Mouse (Mus musculus) T-helper 1 cell (primary cell): ENCODE results near the gene Peli1.

Experiments
- in situ Hi-C: fragments of 300-600 bp; cut with MboI, MseI; formaldehyde crosslinking; loops from one replicate; pipeline ENCODE4 v1.15.1; 2025; ENCODE audit warnings: high pct_unique_total_duplicates

Gene Peli1

GRCm38 (mm10) chr11:21091067-21091427 lies at the start of gene Peli1:
Gene Peli1 (plus strand): TSS chr11:21091291.
- in situ Hi-C loops = loop anchor here (5.0 kb wide), 1 partner anchor 81 kb away; no protein-coding TSS in a partner anchor

GRCm38 (mm10) chr11:21042590-21042989 lies 48.5 kb upstream of the Peli1 start:
- in situ Hi-C loops = no loop called here

GRCm38 (mm10) chr11:21046188-21046587 lies 44.9 kb upstream of the Peli1 start:
- in situ Hi-C loops = no loop called here

DNA sequence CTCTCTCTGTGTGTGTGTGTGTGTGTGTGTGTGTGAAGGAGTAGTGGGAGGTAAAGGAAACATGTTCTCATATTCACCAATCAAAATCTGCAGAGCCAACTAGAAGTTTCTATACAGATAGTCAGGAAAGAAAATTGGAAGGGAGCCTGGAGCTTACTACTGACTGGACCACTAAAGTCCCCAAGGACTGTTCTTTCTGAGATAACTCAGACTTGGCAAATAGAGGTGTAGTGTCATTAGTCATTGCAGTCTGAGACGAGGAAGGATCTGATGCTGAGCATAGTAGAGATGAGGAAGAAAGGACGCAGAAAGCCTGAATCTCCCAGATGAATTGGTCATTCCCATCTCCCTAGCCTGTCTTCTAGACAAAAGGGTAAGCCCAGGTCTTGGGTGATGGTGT lies 43.2 kb upstream of the Peli1 start:
- in situ Hi-C loops = no loop called here

DNA sequence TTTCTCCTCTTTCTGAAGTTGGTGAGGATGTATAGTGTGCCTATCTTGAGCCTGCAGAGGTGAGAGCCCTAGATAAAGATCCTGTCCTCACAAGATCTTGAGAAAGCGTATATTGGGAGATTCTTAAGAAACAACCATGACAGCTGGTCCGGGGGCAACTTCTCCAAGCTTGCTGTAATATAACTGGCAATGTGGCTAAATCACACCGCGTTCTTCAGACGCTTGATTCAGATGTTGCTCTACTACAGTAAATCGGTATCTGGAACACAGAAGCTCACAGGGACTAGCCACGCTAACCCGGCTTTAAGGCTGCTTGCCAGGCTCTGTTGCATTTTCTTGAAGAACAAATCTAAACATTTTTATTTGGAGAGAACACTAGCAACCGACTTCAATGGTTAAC lies 39.4 kb upstream of the Peli1 start:
- in situ Hi-C loops = no loop called here

GRCm38 (mm10) chr11:21054587-21054986 lies 36.5 kb upstream of the Peli1 start:
- in situ Hi-C loops = no loop called here

- in situ Hi-C loops = no loop called here
These were observed 34.8 kb upstream of the Peli1 start for GRCm38 (mm10) chr11:21056109-21056850.

DNA sequence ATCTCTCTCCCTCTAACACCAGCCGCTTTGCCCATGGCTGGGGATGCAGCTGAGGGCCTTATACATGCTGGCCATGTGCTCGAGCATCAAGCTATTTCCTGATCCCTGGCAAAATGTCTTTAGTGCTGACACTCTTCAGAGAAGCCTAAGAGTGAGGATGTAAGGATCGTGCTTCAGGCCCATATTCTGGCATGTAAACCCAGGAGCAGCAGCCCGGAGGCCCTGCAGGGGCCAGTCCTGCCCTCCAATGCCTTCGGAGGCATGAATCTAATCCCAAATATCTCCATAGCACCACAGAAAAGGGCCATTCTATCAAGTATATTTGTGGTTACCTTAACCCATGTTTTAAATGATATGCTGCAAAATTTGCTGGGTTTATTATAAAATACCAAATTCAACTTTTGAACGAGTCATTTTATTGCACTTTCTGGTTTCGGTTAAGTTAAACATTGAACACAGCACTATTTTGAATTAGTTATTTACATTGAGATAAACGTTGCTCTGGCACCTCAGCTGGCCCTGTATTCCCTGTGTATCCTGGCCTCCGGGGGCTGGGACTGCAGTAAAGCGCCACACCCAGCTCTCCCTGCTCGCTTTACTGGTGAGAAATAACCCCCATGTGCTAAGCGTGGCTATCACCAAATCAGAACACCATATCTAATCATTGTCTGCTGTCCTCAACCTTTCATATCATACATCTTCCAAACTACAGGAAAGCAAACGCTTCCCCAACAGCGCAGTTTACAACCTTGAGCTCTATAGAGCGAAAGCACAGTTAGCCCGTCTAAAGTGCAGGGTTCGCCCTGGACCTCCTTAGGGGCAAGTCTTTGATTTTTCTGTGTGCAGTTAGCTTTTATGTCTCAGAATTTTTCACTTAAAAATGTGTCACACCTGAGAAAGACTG lies 33.3 kb upstream of the Peli1 start:
- in situ Hi-C loops = no loop called here

- in situ Hi-C loops = no loop called here
These were observed 32.7 kb upstream of the Peli1 start for GRCm38 (mm10) chr11:21058415-21058781.

DNA sequence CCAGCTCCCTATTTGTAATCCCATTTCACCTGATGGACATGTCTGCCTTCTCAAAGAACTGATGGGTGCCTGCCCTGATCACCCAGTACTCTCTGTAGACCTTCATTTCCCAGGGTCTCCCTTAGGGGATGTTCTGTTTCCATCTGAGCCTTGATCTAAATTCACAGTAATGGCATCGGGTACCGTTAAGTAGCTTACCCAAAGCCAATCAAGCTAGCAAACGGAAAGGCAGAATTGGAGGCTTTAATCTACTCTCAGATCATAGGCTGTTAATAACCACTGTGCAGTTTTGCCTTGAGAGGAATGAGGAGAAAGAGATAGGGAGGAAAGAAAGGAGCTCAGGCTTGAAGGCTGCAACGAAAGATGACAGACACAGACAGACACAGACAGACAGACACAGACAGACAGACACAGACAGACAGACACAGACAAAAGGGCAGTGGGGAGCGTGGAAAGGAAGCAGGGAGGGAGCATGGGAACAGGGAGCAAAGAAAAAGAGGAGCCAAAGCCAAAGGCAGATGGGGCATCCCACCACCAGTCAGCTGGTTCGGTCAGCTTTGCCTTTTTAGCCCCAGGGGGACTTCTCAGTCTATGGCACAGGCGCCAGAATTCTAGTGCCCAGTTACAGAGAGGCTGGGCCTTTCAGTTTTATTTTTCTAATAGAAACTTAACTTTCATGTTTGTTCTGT lies 30.6 kb upstream of the Peli1 start:
- in situ Hi-C loops = no loop called here

- in situ Hi-C loops = no loop called here
These were observed 30.1 kb upstream of the Peli1 start for GRCm38 (mm10) chr11:21061075-21061403.

DNA sequence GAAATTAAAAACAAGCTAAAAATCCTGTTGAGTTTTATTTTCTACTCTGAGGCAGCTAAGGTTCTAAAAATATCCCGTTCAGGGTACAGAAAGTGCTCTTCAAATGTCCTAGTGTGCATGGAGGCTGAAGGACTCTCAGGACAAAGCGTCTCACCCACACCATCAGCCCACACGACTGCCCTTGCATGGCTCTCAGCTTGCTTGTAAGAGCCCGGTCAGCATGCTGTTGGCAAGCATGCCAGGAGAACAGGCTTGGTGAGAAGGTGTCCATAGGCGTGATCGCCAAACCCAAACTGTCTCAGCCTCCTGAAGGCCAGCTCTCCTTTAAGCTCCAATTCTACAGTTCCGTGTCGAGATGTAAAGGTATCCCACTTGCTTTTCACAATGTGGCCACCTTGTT lies 29.7 kb upstream of the Peli1 start:
- in situ Hi-C loops = no loop called here

- in situ Hi-C loops = no loop called here
These were observed 29.0 kb upstream of the Peli1 start for GRCm38 (mm10) chr11:21062071-21062470.

DNA sequence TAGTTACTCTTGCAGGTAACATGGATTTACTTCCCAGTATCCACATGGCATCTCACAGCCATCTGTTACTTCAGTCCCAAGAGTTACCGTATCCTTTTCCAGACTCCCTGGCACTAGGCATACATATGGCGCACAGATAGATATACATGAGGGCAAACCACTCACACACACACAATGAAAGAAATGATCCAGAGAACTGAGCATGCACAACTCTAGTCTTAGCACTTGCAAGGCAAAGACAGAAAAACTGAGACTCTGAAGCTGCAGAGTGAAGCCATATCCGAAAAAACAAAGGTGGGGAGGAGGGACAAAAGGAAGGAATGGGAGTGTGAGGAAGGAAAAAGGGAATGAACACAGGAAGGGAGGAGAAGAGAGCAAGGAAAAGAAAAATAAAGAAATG lies 27.8 kb upstream of the Peli1 start:
- in situ Hi-C loops = no loop called here

- in situ Hi-C loops = no loop called here
These were observed 11.7 kb upstream of the Peli1 start for GRCm38 (mm10) chr11:21079400-21079799.

DNA sequence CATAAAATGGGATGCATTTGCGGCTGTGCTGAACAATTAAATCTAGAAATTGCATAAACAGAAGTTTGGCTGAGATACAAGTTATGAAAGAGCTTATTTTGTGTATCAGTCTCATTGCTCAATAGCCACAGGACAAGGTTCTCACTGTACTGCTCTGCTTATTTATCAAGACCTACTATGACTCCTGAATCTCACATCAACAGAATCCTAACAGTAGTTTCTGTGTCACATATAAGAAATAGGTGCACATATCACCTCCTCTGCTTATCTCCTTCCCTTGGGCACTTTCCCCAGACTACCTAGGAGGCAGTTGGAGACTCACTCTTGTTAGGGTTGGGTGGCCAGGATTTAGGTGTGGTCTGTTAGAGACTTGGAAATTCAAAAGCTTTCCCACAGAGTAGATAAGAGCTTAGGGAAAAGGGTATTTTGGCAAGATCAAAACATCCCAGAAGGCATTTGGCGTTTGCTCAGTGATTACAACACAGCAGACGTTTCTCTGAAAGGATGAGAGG lies 11.2 kb upstream of the Peli1 start:
- in situ Hi-C loops = no loop called here

- in situ Hi-C loops = no loop called here
These were observed 9.9 kb upstream of the Peli1 start for GRCm38 (mm10) chr11:21081169-21081568.

DNA sequence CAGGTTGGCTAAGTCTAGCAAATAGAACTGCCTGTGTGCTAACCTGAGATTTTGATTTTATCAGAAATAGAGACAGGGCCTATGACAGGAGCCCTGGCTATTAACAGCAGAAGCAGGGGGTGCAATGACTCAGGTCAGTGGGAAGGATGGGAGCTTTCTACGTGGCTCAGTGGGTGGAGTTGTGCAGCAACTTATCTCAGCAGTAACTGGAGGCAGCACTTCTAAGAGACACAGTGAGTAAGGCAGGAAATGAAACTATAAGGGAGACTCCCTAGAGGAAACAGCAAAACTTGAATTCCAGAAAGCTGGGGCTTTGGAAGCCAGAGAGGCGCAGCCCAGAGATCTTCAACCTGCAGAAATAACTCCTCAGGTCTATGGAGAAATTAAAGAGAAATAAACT lies 8.4 kb upstream of the Peli1 start:
- in situ Hi-C loops = no loop called here

DNA sequence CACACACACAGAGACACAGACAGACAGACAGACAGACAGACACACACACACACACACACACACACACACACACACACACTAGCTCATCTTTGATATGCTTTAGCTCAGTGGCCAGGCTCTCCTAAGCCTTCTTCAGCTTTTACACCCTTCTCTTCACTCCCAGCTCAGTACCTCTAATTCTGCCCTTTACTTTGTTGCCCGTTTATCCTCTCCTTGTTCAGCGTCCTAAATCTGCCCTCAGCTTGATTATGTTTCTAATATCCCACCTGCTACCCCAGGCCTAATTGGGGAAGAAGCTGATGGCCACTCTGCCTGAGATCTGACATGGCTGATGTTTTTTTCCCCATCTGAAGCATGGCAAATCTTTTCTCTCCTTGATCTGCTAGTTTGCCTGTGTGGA lies 2.7 kb upstream of the Peli1 start:
- in situ Hi-C loops = no loop called here

GRCm38 (mm10) chr11:21089571-21089970 lies 1.5 kb upstream of the Peli1 start:
- in situ Hi-C loops = no loop called here

- in situ Hi-C loops = loop anchor here (5.0 kb wide), 1 partner anchor 81 kb away; no protein-coding TSS in a partner anchor
These were observed 626 bp downstream of the Peli1 start for GRCm38 (mm10) chr11:21091428-21092405.
